13 mouse cellular contexts compared by ENCODE assay signal in the genomic region with DNA sequence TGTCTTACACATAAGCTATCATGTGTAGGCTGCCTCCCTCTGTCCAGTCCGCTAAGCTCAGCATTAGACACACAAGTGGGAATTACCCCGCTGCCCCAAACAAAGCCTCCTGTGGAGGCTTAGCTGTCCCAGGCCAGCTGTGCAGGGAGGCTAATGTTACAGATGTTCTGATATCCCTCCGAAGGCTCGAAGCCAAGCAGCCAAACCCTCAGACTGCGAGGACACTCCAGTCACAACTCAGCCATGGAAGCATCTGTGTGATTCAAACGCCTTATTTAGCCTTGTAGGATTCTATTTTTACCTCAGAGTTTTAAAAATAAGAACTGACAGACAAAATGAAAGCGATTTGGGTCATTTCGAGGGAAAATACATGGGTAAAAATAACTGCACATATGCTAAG. TPM values are rescaled to one million over a fixed set of nuclear protein-coding genes. Genes with fewer than 3 reads are reported as not detected.
DNase-seq lines count a peak whose midpoint lies in the region; ATAC-seq and TF ChIP-seq lines count a peak whose summit lies in the region.
"Had no signal": no experiment of that assay in that cellular context is flagged by ENCODE, and none has a peak within 500 bp of the region (broad histone marks: within the 10 kb centered on the region; RNA-seq: fewer than 3 reads in every experiment).

No protein-coding gene starts in this region.

- intact Hi-C loops in heart, postnatal 25 days (cut with DNase I): no loop called here

- no peak overlapping the region for H3K4me2 ChIP-seq in heart, postnatal 0 days (ENCODE audit: low read depth, low read length)
- H3K4me2 ChIP-seq in stomach, postnatal 0 days (replicated peaks; ENCODE audit: low read depth): peak overlapping the region; percentile 20; the same call in 1 of the 2 replicates
- H3K4me2 ChIP-seq: embryonic facial prominence, embryonic 13.5 days had no signal

- no peak overlapping the region for H3K27ac ChIP-seq in heart, postnatal 0 days (ENCODE audit: low read depth)
- H3K27ac ChIP-seq in stomach, postnatal 0 days (replicated peaks): no peak overlapping the region; the same call in none of the 2 replicates
- H3K27ac ChIP-seq in layer of hippocampus, adult 2 months: no peak overlapping the region
- H3K27ac ChIP-seq: embryonic facial prominence, embryonic 13.5 days had no signal

- no peaks in the 10 kb centered on the region for H3K36me3 ChIP-seq in heart, postnatal 0 days (replicated peaks; ENCODE audit: control insufficient read depth, insufficient read depth, low read length)
- no peaks in the 10 kb centered on the region for H3K36me3 ChIP-seq in stomach, postnatal 0 days (ENCODE audit: control insufficient read depth, insufficient read depth, low read length)
- H3K36me3 ChIP-seq: embryonic facial prominence, embryonic 13.5 days had no signal

- ATAC-seq in heart, postnatal 0 days (ENCODE audit: insufficient read depth, low read depth): no peak
- 0 out of 2 replicates have a peak, but pooled peaks have one; percentile 51 for ATAC-seq in stomach, postnatal 0 days (ENCODE audit: low FRiP score, low TSS enrichment)
- no peak for ATAC-seq in granulocyte monocyte progenitor cell, adult 5-6 weeks (replicated peaks; ENCODE audit: poor library complexity, severe bottlenecking)
- ATAC-seq: activated CD4-positive, CD25-positive, alpha-beta regulatory T cell, adult 4 months had no signal

- no peak for TF ChIP-seq CTCF in heart, postnatal 0 days (IDR thresholded peaks at IDR 0.05; ENCODE audit: low read depth)
- 0 out of 2 replicates have a peak, but pooled peaks have one; percentile 1 for TF ChIP-seq CTCF in stomach, postnatal 0 days (IDR thresholded peaks at IDR 0.05; ENCODE audit: low read depth)
- no peak for TF ChIP-seq CTCF in layer of hippocampus, adult 2 months (conservative IDR thresholded peaks at IDR 0.05)

- no peak overlapping the region for H3K4me3 ChIP-seq in heart, postnatal 0 days (ENCODE audit: low read depth, low read length)
- no peak overlapping the region for H3K4me3 ChIP-seq in stomach, postnatal 0 days (ENCODE audit: low read depth, low read length)
- no peak overlapping the region for H3K4me3 ChIP-seq in layer of hippocampus, adult 2 months
- H3K4me3 ChIP-seq: embryonic facial prominence, embryonic 13.5 days had no signal

- 43% methylated on average over 8 of the region's 8 CpGs for WGBS in heart, postnatal 0 days
- WGBS in stomach, postnatal 0 days: 60% methylated on average over 8 of the region's 8 CpGs

- no peak for TF ChIP-seq EP300 in heart, postnatal 0 days (IDR thresholded peaks at IDR 0.05; ENCODE audit: low read depth)
- no peak for TF ChIP-seq EP300 in stomach, postnatal 0 days (optimal IDR thresholded peaks at IDR 0.05)

- no peaks in the 10 kb centered on the region for H3K27me3 ChIP-seq in heart, postnatal 0 days (ENCODE audit: control insufficient read depth, insufficient read depth, low read length)
- no peaks in the 10 kb centered on the region for H3K27me3 ChIP-seq in stomach, postnatal 0 days (ENCODE audit: control insufficient read depth, insufficient read depth, low read length)

- H3K4me1 ChIP-seq in heart, postnatal 0 days (ENCODE audit: control insufficient read depth, insufficient read depth): peaks cover 14% of the 10 kb centered on the region
- H3K4me1 ChIP-seq in stomach, postnatal 0 days (replicated peaks; ENCODE audit: control insufficient read depth, insufficient read depth): 0 out of 2 replicates have a peak, but pooled peaks cover 1% of the 10 kb centered on the region

- DNase-seq in heart, adult 18-20 months: peak; percentile 26 to 49
- DNase-seq in heart, postnatal 25 days (ENCODE audit: low spot score): no peak
- peak; percentile 21 for DNase-seq in right cerebral cortex, postnatal 25 days
- no peak for DNase-seq in right cerebral cortex, adult 18-20 months
- DNase-seq in heart, postnatal 0 days (ENCODE audit: low spot score): peak; percentile 31
- no peak for DNase-seq in stomach, postnatal 0 days (ENCODE audit: low spot score)
- no peak for DNase-seq in layer of hippocampus, adult 2 months (ENCODE audit: low spot score in 2 of 2)
- DNase-seq: kidney, postnatal 10 days; left cerebral cortex, postnatal 4 days had no signal

- H3K9ac ChIP-seq in heart, postnatal 0 days (replicated peaks; ENCODE audit: low read depth, low read length): no peak overlapping the region
- no peak overlapping the region for H3K9ac ChIP-seq in stomach, postnatal 0 days (ENCODE audit: low read length)
- H3K9ac ChIP-seq: embryonic facial prominence, embryonic 13.5 days had no signal

- H3K9me3 ChIP-seq in heart, postnatal 0 days (replicated peaks; ENCODE audit: control insufficient read depth, low read length): no peaks in the 10 kb centered on the region
- no peaks in the 10 kb centered on the region for H3K9me3 ChIP-seq in stomach, postnatal 0 days (ENCODE audit: control insufficient read depth, low read length)

RNA-seq across cellular contexts. Expression of a gene that starts 27.9 kb away (rescaled TPM):
- total RNA-seq in heart, adult 18-20 months (2021): 1 to 10 TPM; 3.7 to 5.1 TPM
- total RNA-seq in heart, postnatal 25 days (2021): 1 to 10 TPM; 3.0 to 4.4 TPM
- total RNA-seq in heart, postnatal 0 days (2014; rRNA removed; ENCODE audit: low replicate concordance): 1.5 and 3.7 TPM in 2 replicates
- polyA plus RNA-seq in heart, postnatal 0 days (2015; fragmentation: Nextera tagmentation; extraction: Ambion mirVana): 1.8 and 2.5 TPM in 2 replicates
- polyA plus RNA-seq in stomach, postnatal 0 days (2015; fragmentation: Nextera tagmentation; extraction: Ambion mirVana): 8.7 and 9.1 TPM in 2 replicates
- not detected in 2 replicates for total RNA-seq in granulocyte monocyte progenitor cell, adult 5-6 weeks (2014; fragmentation: Nextera tagmentation)
- total RNA-seq in granulocyte monocyte progenitor cell, adult 5-6 weeks (2017): not detected in 2 replicates
- 10 to 100 TPM; 96.6 to 98.6 TPM for total RNA-seq in layer of hippocampus, adult 2 months (2021)
- total RNA-seq: megakaryocyte progenitor cell, adult 5-6 weeks had no signal

RNA-seq across cellular contexts. Expression of a gene that starts 56.7 kb away (rescaled TPM):
- total RNA-seq in heart, adult 18-20 months (2021): not detected
- total RNA-seq in heart, postnatal 25 days (2021): not detected
- not detected in 2 replicates for total RNA-seq in heart, postnatal 0 days (2014; rRNA removed; ENCODE audit: low replicate concordance)
- polyA plus RNA-seq in heart, postnatal 0 days (2015; fragmentation: Nextera tagmentation; extraction: Ambion mirVana): 0.25 and 0.40 TPM in 2 replicates
- polyA plus RNA-seq in stomach, postnatal 0 days (2015; fragmentation: Nextera tagmentation; extraction: Ambion mirVana): 8.7 and 9.4 TPM in 2 replicates
- total RNA-seq in granulocyte monocyte progenitor cell, adult 5-6 weeks (2014; fragmentation: Nextera tagmentation): 1.5 and 6.2 TPM in 2 replicates
- total RNA-seq in granulocyte monocyte progenitor cell, adult 5-6 weeks (2017): 3.6 and 4.8 TPM in 2 replicates
- not detected for total RNA-seq in layer of hippocampus, adult 2 months (2021)
- polyA plus RNA-seq: activated CD4-positive, CD25-positive, alpha-beta regulatory T cell, adult 4 months had no signal

RNA-seq across cellular contexts. Expression of a gene that starts 57.9 kb away (rescaled TPM):
- total RNA-seq in heart, adult 18-20 months (2021): 100 to 1,000 TPM; 200 to 293 TPM
- total RNA-seq in heart, postnatal 25 days (2021): 100 to 1,000 TPM; 378 to 449 TPM
- 811 and 864 TPM in 2 replicates for total RNA-seq in heart, postnatal 0 days (2014; rRNA removed; ENCODE audit: low replicate concordance)
- polyA plus RNA-seq in heart, postnatal 0 days (2015; fragmentation: Nextera tagmentation; extraction: Ambion mirVana): 522 and 571 TPM in 2 replicates
- polyA plus RNA-seq in stomach, postnatal 0 days (2015; fragmentation: Nextera tagmentation; extraction: Ambion mirVana): 331 and 433 TPM in 2 replicates
- total RNA-seq in granulocyte monocyte progenitor cell, adult 5-6 weeks (2014; fragmentation: Nextera tagmentation): 0.80 TPM in 1 of 2 replicates, not detected in the other
- total RNA-seq in granulocyte monocyte progenitor cell, adult 5-6 weeks (2017): not detected in 2 replicates
- total RNA-seq in layer of hippocampus, adult 2 months (2021): 10 to 100 TPM; 20.7 to 21.1 TPM
- polyA plus RNA-seq: activated CD4-positive, CD25-positive, alpha-beta regulatory T cell, adult 4 months had no signal

Comparison
In these comparisons a context has a peak if more than half of its experiments do, and no peak if none do; other contexts are left out.
1. DNase-seq: peak in heart, adult 18-20 months (2 of 2), right cerebral cortex, postnatal 25 days (single experiment) and heart, postnatal 0 days (single experiment); none in heart, postnatal 25 days (single experiment), right cerebral cortex, adult 18-20 months (single experiment), stomach, postnatal 0 days (single experiment) and layer of hippocampus, adult 2 months (0 of 2).
2. RNA of a gene that starts 27.9 kb away (total RNA-seq): 96.6 to 98.6 TPM in layer of hippocampus, adult 2 months; 3.7 to 5.1 TPM in heart, adult 18-20 months, 3.0 to 4.4 TPM in heart, postnatal 25 days, 1.5 to 3.7 TPM in heart, postnatal 0 days and not detected in granulocyte monocyte progenitor cell, adult 5-6 weeks; every median in the first group is over 10 times any median in the second.
3. RNA of a gene that starts 57.9 kb away (total RNA-seq): 811 to 864 TPM in heart, postnatal 0 days, 378 to 449 TPM in heart, postnatal 25 days, 200 to 293 TPM in heart, adult 18-20 months and 20.7 to 21.1 TPM in layer of hippocampus, adult 2 months; 0.80 TPM in granulocyte monocyte progenitor cell, adult 5-6 weeks; every median in the first group is over 10 times any median in the second.